Mouse (Mus musculus) C2C12 (cell line): Measurements from ENCODE around the gene Slc9a3r2. TPM values are rescaled to one million over a fixed set of nuclear protein-coding genes. Genes with fewer than 3 reads are reported as not detected.

ENCODE experiments used
- H3K27me3 ChIP-seq: one replicate; pipeline ENCODE4 v1.6.1; 2011; ENCODE audit not compliant: control insufficient read depth, insufficient read depth, insufficient read length
- H3K36me3 ChIP-seq: one replicate; pipeline ENCODE4 v1.6.1; 2011; ENCODE audit not compliant: control insufficient read depth, insufficient read depth
- H3K4me3 ChIP-seq: one replicate; pipeline ENCODE4 v1.5.1; 2011; ENCODE audit warnings: mild to moderate bottlenecking, control low read depth; ENCODE audit not compliant: poor library complexity, insufficient read depth, severe bottlenecking
- H3K79me2 ChIP-seq: one replicate; pipeline ENCODE4 v1.6.1; 2011; ENCODE audit not compliant: control insufficient read depth, insufficient read depth
- H3K79me3 ChIP-seq: one replicate; pipeline ENCODE4 v1.6.1; 2011; ENCODE audit warnings: low read depth, control low read depth
- H3ac ChIP-seq: one replicate; pipeline ENCODE3; 2011; ENCODE audit warnings: low read depth; ENCODE audit not compliant: control insufficient read depth, insufficient read length
- CEBPB ChIP-seq: IDR thresholded peaks from one replicate; pipeline ENCODE4 v1.6.1; 2011; ENCODE audit warnings: low read depth, mild to moderate bottlenecking, control low read depth, moderate library complexity
- CTCF ChIP-seq: IDR thresholded peaks from one replicate; pipeline ENCODE4 v1.5.1; 2011; ENCODE audit not compliant: control insufficient read depth, insufficient read depth, insufficient read length
- FOSL1 ChIP-seq: IDR thresholded peaks from one replicate; pipeline ENCODE4 v1.8.0; 2011; ENCODE audit warnings: mild to moderate bottlenecking, low read length; ENCODE audit not compliant: poor library complexity, insufficient read depth, severe bottlenecking
- MAX ChIP-seq: IDR thresholded peaks from one replicate; pipeline ENCODE4 v1.6.1; 2011; ENCODE audit warnings: mild to moderate bottlenecking, control low read depth
- MYOD1 ChIP-seq: IDR thresholded peaks from one replicate; pipeline ENCODE4 v1.6.1; 2011; ENCODE audit warnings: low read depth; ENCODE audit not compliant: control insufficient read depth, insufficient read length
- MYOG ChIP-seq: IDR thresholded peaks from one replicate; pipeline ENCODE4 v1.6.1; 2011; ENCODE audit not compliant: control insufficient read depth, insufficient read length; ENCODE audit errors: extremely low read depth
- USF1 ChIP-seq: IDR thresholded peaks from one replicate; pipeline ENCODE4 v1.6.1; 2011; ENCODE audit warnings: low read depth, mild to moderate bottlenecking, control low read depth, moderate library complexity
- long read RNA-seq, 2 experiments: library from polyadenylated mRNA; unstranded; transcript quantifications; one replicate each; pipeline ENCODE4 v2.0.0; 2019 to 2020
- polyA plus RNA-seq: library from polyadenylated mRNA; unstranded; fragments of >200 nt; fragmentation: generic; extraction: Trizol; gene quantifications from one replicate; pipeline ENCODE4 v1.2.1, GENCODE M21; 2012; ENCODE audit warnings: missing spikeins

Gene Slc9a3r2
- polyA plus RNA-seq, result 10.0 TPM
- long read RNA-seq, experiment 1, transcript Slc9a3r2-205 (6 exons, 2,035 nt), result minor isoform, 6 of 25 reads
- long read RNA-seq, experiment 1, transcript Slc9a3r2-201 (7 exons, 2,136 nt), result major isoform, 17 of 25 reads
- long read RNA-seq, experiment 1, partial matches to known transcripts, result 0 of 25 reads
- long read RNA-seq, experiment 1, other reads (novel, unspliced or antisense), result 0 of 25 reads
- long read RNA-seq, experiment 2, transcript Slc9a3r2-201 (7 exons, 2,136 nt), result major isoform, 54 of 88 reads
- long read RNA-seq, experiment 2, transcript Slc9a3r2-205 (6 exons, 2,035 nt), result minor isoform, 31 of 88 reads
- long read RNA-seq, experiment 2, partial matches to known transcripts, result 0 of 88 reads
- long read RNA-seq, experiment 2, other reads (novel, unspliced or antisense), result 2 of 88 reads

- Histone ChIP-seq H3K27me3 (peaks cover 4% of the 10 kb centered on the region), H3K79me2 (no peaks in the 10 kb centered on the region), H3K4me3 (peak within 1 kb of the TSS; percentile 23), H3ac (peak within 1 kb of the TSS; percentile 73), H3K79me3 (no peaks in the 10 kb centered on the region), H3K36me3 (no peaks in the 10 kb centered on the region)
- TF ChIP-seq CTCF (no peak), MAX (no peak), USF1 (no peak), CEBPB (no peak), MYOD1 (no peak), FOSL1 (no peak), MYOG (no peak)
These were observed at the start of gene Slc9a3r2 for GRCm38 (mm10) chr17:24650070-24650616. TSS of gene Slc9a3r2 (minus strand) at chr17:24650327.

- Histone ChIP-seq H3K27me3 (no peaks in the 10 kb centered on the region), H3K4me3 (no peak overlapping the region), H3K79me2 (peaks cover 13% of the 10 kb centered on the region), H3K36me3 (peaks cover 38% of the 10 kb centered on the region), H3ac (no peak overlapping the region), H3K79me3 (peaks cover under 1% of the 10 kb centered on the region)
- TF ChIP-seq FOSL1, result no peak
- TF ChIP-seq MYOD1, result no peak
- no peak for TF ChIP-seq USF1
- TF ChIP-seq MAX, result no peak
These were observed 49.3 kb upstream of the Slc9a3r2 start for GRCm38 (mm10) chr17:24699473-24699872.

DNA sequence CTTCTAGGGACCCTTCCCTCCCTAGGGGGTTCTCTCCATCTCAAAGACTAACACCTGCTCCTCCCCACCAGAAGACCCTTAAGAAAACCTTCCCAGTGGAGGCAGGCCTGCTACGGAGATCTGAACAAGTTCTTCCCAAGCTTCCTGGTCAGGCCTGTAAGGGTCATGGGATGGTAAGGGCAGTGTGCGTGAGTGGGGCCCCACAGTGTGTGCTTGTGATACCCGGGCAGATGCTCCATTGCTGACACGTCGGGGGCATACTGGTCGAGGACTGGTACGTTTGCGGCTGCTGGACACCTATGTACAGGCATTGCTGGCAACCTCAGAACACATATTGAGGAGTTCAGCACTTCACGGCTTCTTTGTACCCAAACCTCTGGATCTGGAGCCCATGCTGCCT, 48.6 kb upstream of the Slc9a3r2 start:
- Histone ChIP-seq H3K4me3 (no peak overlapping the region), H3ac (no peak overlapping the region), H3K79me2 (peaks cover 16% of the 10 kb centered on the region), H3K36me3 (peaks cover 31% of the 10 kb centered on the region), H3K27me3 (no peaks in the 10 kb centered on the region), H3K79me3 (peaks cover 1% of the 10 kb centered on the region)
- TF ChIP-seq MYOD1 (no peak), USF1 (no peak), MAX (no peak), FOSL1 (no peak), MYOG (no peak), CEBPB (no peak), CTCF (no peak)

GRCm38 (mm10) chr17:24697985-24698384, 47.9 kb upstream of the Slc9a3r2 start:
- Histone ChIP-seq H3K79me3 (peaks cover 1% of the 10 kb centered on the region), H3ac (no peak overlapping the region), H3K79me2 (peaks cover 16% of the 10 kb centered on the region), H3K36me3 (peaks cover 32% of the 10 kb centered on the region), H3K27me3 (no peaks in the 10 kb centered on the region), H3K4me3 (no peak overlapping the region)
- TF ChIP-seq MYOG, result no peak

DNA sequence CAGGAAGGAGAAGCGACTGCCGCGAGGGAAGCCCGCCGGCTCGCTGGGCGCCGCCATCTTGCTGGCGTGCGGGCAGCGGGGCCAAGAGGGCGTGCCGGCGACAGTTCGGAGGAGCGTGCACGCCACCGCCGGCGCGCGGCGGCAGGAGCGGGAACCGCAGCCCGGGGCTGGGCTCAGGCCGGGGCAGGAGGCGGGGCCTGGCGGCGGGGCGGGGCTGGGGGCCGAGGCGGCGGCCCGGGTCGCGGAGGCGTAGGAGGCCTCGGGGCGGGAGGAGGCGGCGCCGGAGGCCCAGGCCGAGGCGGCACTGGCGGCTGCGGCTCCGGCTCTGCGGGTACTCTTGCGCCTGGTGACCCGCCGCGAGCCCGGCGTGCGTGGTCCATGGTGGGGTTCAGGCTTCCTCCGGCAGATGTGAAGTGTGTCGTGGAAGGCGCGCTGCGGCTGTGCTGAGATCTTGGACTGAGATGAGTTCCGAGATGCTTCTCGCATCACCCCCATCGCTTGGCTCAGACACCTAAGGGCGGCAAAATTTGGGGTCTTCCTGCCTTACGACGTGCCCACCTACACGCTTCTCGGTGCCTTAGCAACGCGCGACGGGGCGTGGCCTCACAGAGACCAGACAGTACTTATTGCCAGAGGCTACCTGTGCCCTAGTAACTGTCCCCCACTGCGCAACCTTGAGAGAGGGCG, 46.0 kb upstream of the Slc9a3r2 start, which contains the start of the genes Gfer and Noxo1:
Gene Gfer (minus strand): TSS at position 146 of the 687 bp plus-strand sequence.
Gene Noxo1 (plus strand): TSS at position 224 of the 687 bp plus-strand sequence.
- no peaks in the 10 kb centered on the region for H3K27me3 ChIP-seq
- peaks cover 16% of the 10 kb centered on the region for H3K79me2 ChIP-seq
- H3K79me3 ChIP-seq, result peaks cover 1% of the 10 kb centered on the region
- TF ChIP-seq CTCF (peak; percentile 20), CEBPB (no peak), MAX (peak; percentile 24)
- peak within 1 kb of the TSS; percentile 87 for H3K4me3 ChIP-seq
- peaks cover 18% of the 10 kb centered on the region for H3K36me3 ChIP-seq
- peak within 1 kb of the TSS; percentile 90 for H3ac ChIP-seq

DNA sequence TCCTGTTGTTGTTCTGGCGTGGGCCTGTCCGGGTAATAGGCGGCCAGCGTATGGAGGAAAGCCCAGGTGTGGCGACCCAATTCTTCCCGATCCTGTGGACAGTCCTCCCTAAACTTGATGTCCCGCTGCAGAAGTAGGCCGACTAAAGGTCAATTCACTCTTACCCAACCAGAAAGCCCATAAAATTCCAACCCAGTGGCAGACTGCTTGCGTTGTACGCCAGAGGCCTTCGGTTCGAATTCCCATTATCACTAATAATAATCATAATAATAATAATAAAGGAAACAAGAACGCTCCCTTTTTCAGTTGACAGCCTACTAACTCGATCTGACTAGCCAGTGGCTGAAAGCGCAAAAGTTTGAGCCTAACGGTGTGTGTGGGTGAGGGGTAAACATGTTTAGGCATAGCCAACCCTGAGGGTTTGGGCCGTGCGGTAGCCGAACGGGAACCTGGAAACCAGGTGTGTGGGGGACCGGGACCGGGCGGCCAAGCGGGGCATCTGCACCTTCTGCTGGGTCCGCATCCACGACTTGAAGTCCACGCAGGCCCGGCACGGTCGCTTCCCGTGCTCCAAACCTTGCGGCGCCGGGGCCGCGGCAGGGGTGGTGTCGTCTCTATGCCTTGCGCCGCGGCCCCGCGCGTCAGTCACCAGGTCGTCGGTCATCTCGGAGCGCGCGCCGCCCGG, 45.3 kb upstream of the Slc9a3r2 start:
- H3K79me2 ChIP-seq, result peaks cover 16% of the 10 kb centered on the region
- peak overlapping the region; percentile 87 for H3K4me3 ChIP-seq
- H3K27me3 ChIP-seq, result no peaks in the 10 kb centered on the region
- peak overlapping the region; percentile 90 for H3ac ChIP-seq
- peaks cover 14% of the 10 kb centered on the region for H3K36me3 ChIP-seq
- peaks cover 1% of the 10 kb centered on the region for H3K79me3 ChIP-seq
- TF ChIP-seq MYOD1, result no peak
